Mouse (Mus musculus) forebrain, postnatal 0 days (tissue): ENCODE results near the gene Ercc1. TPM values are rescaled to one million over a fixed set of nuclear protein-coding genes. Genes with fewer than 3 reads are reported as not detected.
A peak's percentile ranks its signal among the peaks of the same experiment; 100 is the strongest.

Source experiments
- ATAC-seq: fragments of 200-750 bp; cut with Nextera tagmentation; 2 replicates; pipeline ENCODE4 v1.8.0; 2017; ENCODE audit warnings: mild to moderate bottlenecking, moderate library complexity
- DNase-seq: peaks from one replicate; pipeline ENCODE4 v3.0.0-alpha.2; 2015
- H3K27ac ChIP-seq: fragments of 300-500 bp; sonication (generic); 2 replicates; pipeline ENCODE4 v1.5.1; 2014; ENCODE audit warnings: low read depth, mild to moderate bottlenecking, antibody characterized with exemption, low read length, moderate library complexity, mixed read lengths
- H3K27me3 ChIP-seq: fragments of 300-500 bp; sonication (generic); 2 replicates; pipeline ENCODE4 v1.6.1; 2014; ENCODE audit warnings: mild to moderate bottlenecking, low read length, mixed read lengths; ENCODE audit not compliant: insufficient read depth
- H3K36me3 ChIP-seq: fragments of 300-500 bp; sonication (generic); 2 replicates; pipeline ENCODE4 v1.6.1; 2014; ENCODE audit warnings: mild to moderate bottlenecking, moderate library complexity; ENCODE audit not compliant: insufficient read depth
- H3K4me1 ChIP-seq: fragments of 300-500 bp; sonication (generic); 2 replicates; pipeline ENCODE4 v1.6.1; 2014; ENCODE audit warnings: antibody characterized with exemption; ENCODE audit not compliant: insufficient read depth
- H3K4me2 ChIP-seq: fragments of 300-500 bp; sonication (generic); 2 replicates; pipeline ENCODE4 v1.6.1; 2014; ENCODE audit warnings: low read depth, mild to moderate bottlenecking, moderate library complexity
- H3K4me3 ChIP-seq: fragments of 300-500 bp; sonication (generic); 2 replicates; pipeline ENCODE4 v1.5.1; 2014; ENCODE audit warnings: low read depth, low read length, mixed read lengths
- H3K9ac ChIP-seq: fragments of 300-500 bp; sonication (generic); 2 replicates; pipeline ENCODE4 v1.6.1; 2014; ENCODE audit warnings: mild to moderate bottlenecking
- H3K9me3 ChIP-seq: fragments of 300-500 bp; sonication (generic); 2 replicates; pipeline ENCODE4 v1.6.1; 2016; ENCODE audit warnings: low read length
- CTCF ChIP-seq: sonication (generic); IDR thresholded peaks from 2 replicates; pipeline ENCODE4 v1.5.1; 2016; ENCODE audit warnings: antibody characterized with exemption, control low read depth, low read depth
- WGBS: fragments of 180-500 bp; shearing (Covaris S2); extraction: QIAGEN DNeasy Blood & Tissue Kit; methylation state at CpG from one replicate; pipeline ENCODE4 v1.1.7; 2014; 5-methylcytosine and 5-hydroxymethylcytosine counted together
- polyA plus RNA-seq: library from polyadenylated mRNA; unstranded; fragments of >200 nt; fragmentation: Nextera tagmentation; extraction: Ambion mirVana; gene quantifications from 2 replicates; pipeline ENCODE4 v1.2.1, GENCODE M21; 2015
- total RNA-seq: library from RNA; depleted of rRNA; stranded (reverse); fragments of >200 nt; gene quantifications from 2 replicates; pipeline ENCODE4 v1.2.3, GENCODE M21; 2014

The Ercc1 gene
- total and polyA plus RNA-seq, 2 experiments from 2014 or later = 56.6 to 80.5 TPM

- TF ChIP-seq CTCF = peak; percentile 34; the same call in 1 of the 2 replicates
- Histone ChIP-seq H3K4me1 (peaks cover 7% of the 10 kb centered on the region; the same call in 1 of the 2 replicates), H3K36me3 (no peaks in the 10 kb centered on the region), H3K9me3 (no peaks in the 10 kb centered on the region), H3K4me2 (peak overlapping the region; percentile 82), H3K9ac (peak overlapping the region; percentile 58), H3K27ac (peak overlapping the region; percentile 62), H3K4me3 (peak overlapping the region; percentile 65), H3K27me3 (no peaks in the 10 kb centered on the region)
- ATAC-seq (peak; percentile 99), DNase-seq (peak; percentile 98)
- WGBS = under 1% methylated on average over 41 of the region's 41 CpGs
These were observed 24.7 kb upstream of the Ercc1 start for GRCm38 (mm10) chr7:19319906-19320305.

DNA sequence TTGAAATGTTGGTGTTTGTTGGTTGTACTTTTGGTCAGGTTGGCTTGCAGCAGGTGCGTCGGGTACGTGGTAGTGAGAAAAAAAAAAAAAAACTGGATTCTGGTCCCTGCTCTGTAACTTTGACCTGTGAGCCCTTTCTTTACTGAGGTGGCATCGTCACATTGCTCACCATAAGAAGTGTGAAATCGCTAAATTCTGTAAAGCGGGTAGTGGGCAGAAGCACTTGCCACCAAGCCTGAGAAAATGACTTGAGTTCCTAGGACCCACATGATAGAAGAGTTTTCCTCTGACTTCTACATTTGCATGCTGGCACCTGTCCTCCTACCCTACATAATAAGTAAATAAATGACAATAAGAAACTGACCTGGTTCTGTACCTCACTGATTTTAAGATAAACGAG is 23.9 kb upstream of the Ercc1 start:
- no peaks in the 10 kb centered on the region for H3K9me3 ChIP-seq
- TF ChIP-seq CTCF = no peak

DNA sequence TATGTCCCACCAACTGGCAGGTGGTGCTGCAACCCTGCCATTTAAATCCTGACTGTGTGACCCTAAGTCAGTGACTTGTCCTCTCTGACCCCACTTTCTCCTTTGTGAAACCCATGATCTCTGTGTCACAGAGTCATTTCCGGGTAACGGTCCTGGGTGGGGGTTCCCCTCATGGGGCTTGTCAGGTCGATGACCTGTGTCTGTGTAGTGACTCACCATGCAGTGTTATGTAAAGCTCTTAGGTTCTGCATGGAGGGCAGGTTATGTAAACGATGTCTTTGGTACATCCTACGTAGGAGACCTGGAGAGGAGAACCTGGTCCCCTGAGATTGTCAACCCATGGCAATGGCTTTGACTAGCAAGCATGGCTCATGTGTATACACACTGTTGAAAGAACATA is 23.1 kb upstream of the Ercc1 start:
- no peak overlapping the region for H3K4me2 ChIP-seq
- H3K27me3 ChIP-seq = no peaks in the 10 kb centered on the region
- no peak overlapping the region for H3K27ac ChIP-seq
- ATAC-seq (no peak), DNase-seq (no peak)
- no peaks in the 10 kb centered on the region for H3K9me3 ChIP-seq
- WGBS = 76% methylated on average over 5 of the region's 5 CpGs
- no peak for TF ChIP-seq CTCF
- H3K9ac ChIP-seq = no peak overlapping the region
- peaks cover 11% of the 10 kb centered on the region; the same call in 1 of the 2 replicates for H3K4me1 ChIP-seq
- no peak overlapping the region for H3K4me3 ChIP-seq
- H3K36me3 ChIP-seq = no peaks in the 10 kb centered on the region

More for the DNA sequence above, 23.9 kb upstream of the Ercc1 start:
- DNase-seq (no peak), ATAC-seq (no peak)
- WGBS = 46% methylated on average over 7 of the region's 7 CpGs
- peak overlapping the region; percentile 65; the same call in 1 of the 2 replicates for H3K4me3 ChIP-seq
- H3K9ac ChIP-seq = no peak overlapping the region
- no peaks in the 10 kb centered on the region for H3K36me3 ChIP-seq
- H3K27ac ChIP-seq = no peak overlapping the region; the same call in 1 of the 2 replicates
- no peaks in the 10 kb centered on the region for H3K27me3 ChIP-seq
- peak overlapping the region; percentile 82 for H3K4me2 ChIP-seq
- H3K4me1 ChIP-seq = peaks cover 7% of the 10 kb centered on the region; the same call in 1 of the 2 replicates

DNA sequence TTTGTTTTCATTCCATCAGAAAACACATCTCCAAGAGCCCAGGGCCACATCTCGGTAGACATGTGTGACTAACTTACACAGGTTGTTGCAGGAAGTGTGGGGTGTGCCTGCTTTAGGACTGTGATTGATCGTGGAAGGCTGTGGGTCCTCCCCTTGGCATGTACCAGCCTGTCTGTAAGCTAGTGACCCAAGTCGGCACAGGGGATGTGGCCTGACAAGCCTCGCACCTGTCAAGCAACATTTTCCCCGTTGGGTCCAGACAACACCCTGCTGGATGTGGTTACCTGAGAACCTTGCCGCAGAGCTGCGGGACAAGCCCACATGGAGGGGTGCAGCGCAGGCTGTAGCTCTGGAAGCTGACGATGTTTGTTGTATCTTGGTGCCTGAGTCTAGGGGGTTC is 22.1 kb upstream of the Ercc1 start:
- no peak overlapping the region for H3K4me2 ChIP-seq
- ATAC-seq (no peak), DNase-seq (no peak)
- 66% methylated on average over 9 of the region's 9 CpGs for WGBS
- H3K4me1 ChIP-seq = peaks cover 20% of the 10 kb centered on the region; the same call in 1 of the 2 replicates
- TF ChIP-seq CTCF = no peak
- H3K9ac ChIP-seq = no peak overlapping the region
- H3K27ac ChIP-seq = no peak overlapping the region
- no peaks in the 10 kb centered on the region for H3K9me3 ChIP-seq
- H3K27me3 ChIP-seq = no peaks in the 10 kb centered on the region
- H3K4me3 ChIP-seq = no peak overlapping the region
- H3K36me3 ChIP-seq = no peaks in the 10 kb centered on the region

DNA sequence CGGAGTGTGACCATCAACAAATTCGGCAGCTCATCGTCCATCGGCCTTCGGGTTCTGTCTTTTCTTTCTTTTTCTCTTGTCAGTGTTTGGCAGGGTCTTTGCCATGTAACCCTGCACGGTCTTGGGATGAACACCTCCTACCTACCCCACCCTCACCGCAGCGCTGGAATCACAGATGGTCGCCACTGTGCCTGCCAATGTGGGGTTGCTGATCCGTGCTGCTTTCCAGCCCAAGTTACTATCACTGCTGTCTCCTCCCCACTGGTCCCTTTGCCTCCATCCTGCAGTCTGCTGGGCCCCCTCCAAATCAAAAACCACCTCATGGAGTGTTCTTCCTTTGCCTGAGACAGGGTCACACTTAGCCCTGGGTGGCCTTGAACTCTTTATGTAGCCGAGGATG is 20.4 kb upstream of the Ercc1 start:
- H3K4me3 ChIP-seq = no peak overlapping the region
- ATAC-seq (no peak), DNase-seq (no peak)
- H3K27me3 ChIP-seq = no peaks in the 10 kb centered on the region
- 85% methylated on average over 11 of the region's 11 CpGs for whole genome bisulfite sequencing
- no peak overlapping the region for H3K9ac ChIP-seq
- no peaks in the 10 kb centered on the region for H3K9me3 ChIP-seq
- H3K36me3 ChIP-seq = no peaks in the 10 kb centered on the region
- peaks cover 23% of the 10 kb centered on the region; the same call in 1 of the 2 replicates for H3K4me1 ChIP-seq
- no peak for TF ChIP-seq CTCF
- no peak overlapping the region for H3K4me2 ChIP-seq
- H3K27ac ChIP-seq = no peak overlapping the region

GRCm38 (mm10) chr7:19325262-19326199 is 19.0 kb upstream of the Ercc1 start:
- no peak for DNase-seq
- Histone ChIP-seq H3K9ac (no peak overlapping the region), H3K27ac (no peak overlapping the region), H3K36me3 (no peaks in the 10 kb centered on the region), H3K9me3 (no peaks in the 10 kb centered on the region), H3K27me3 (no peaks in the 10 kb centered on the region), H3K4me2 (no peak overlapping the region), H3K4me3 (no peak overlapping the region), H3K4me1 (peaks cover 20% of the 10 kb centered on the region; the same call in 1 of the 2 replicates)
- TF ChIP-seq CTCF = no peak
- 76% methylated on average over 21 of the region's 21 CpGs for WGBS
- ATAC-seq = no peak

DNA sequence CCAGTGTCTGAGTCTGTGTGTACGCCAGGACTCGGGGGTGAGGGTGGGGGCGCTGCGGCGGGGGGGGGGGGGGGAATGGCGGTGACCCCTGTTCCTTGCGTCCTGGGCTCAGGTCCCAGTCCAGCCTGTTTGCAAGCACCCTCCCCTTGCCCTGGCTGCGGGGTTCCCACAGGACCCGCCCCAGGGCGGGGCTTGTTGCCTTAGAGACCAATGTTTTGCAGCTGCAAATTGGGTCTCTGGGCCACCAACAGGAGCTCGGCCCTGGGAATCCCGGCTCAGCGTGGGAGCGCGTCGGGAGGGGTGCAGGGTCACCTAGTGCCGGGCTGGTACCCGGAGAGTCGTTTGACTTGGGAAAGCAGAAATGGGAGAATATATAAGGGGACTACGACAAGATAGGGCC is 18.2 kb upstream of the Ercc1 start:
- ATAC-seq (peak; percentile 61), DNase-seq (peak; percentile 69)
- Histone ChIP-seq H3K9ac (0 out of 2 replicates have a peak overlapping the region, but pooled peaks have one; percentile 39), H3K36me3 (no peaks in the 10 kb centered on the region), H3K27me3 (no peaks in the 10 kb centered on the region), H3K27ac (peak overlapping the region; percentile 51), H3K9me3 (no peaks in the 10 kb centered on the region), H3K4me2 (peak overlapping the region; percentile 57), H3K4me3 (peak overlapping the region; percentile 37), H3K4me1 (0 out of 2 replicates have a peak, but pooled peaks cover 16% of the 10 kb centered on the region)
- under 1% methylated on average over 19 of the region's 20 CpGs for WGBS
- no peak for TF ChIP-seq CTCF
